Mouse (Mus musculus): ENCODE measurements at regions not wholly inside any gene's neighbourhood (a gene's known extent, or its start where the extent isn't known, plus 50 kb on each side); places are given as distances from the start of the nearest gene placed in this dataset.

GRCm38 (mm10) chr3:124067971-124068370, 252.7 kb upstream of the Tram1l1 start:
- H3K27me3 ChIP-seq (replicated peaks): no peaks in the 10 kb centered on the region
- H3K79me2 ChIP-seq (replicated peaks; ENCODE audit: control insufficient read depth, extremely low read depth, insufficient read depth, poor library complexity, severe bottlenecking): no peaks in the 10 kb centered on the region
- H3K4me2 ChIP-seq (ENCODE audit: insufficient read depth, low read depth, poor library complexity, severe bottlenecking): no peak overlapping the region
- H3K4me3 ChIP-seq (replicated peaks in 1 of 3; ENCODE audit: low read depth in 2 of 3, low read length in 2 of 3, poor library complexity in 1 of 3): no peak overlapping the region
- no peak for TF ChIP-seq PAX5 (IDR thresholded peaks at IDR 0.05; ENCODE audit: low read length)
- TF ChIP-seq CHD1 (IDR thresholded peaks at IDR 0.05; ENCODE audit: low read depth, low read length): no peak
- no peak for TF ChIP-seq TCF12 (IDR thresholded peaks at IDR 0.05; ENCODE audit: low read depth, low read length)
- no peak for TF ChIP-seq TBP (conservative IDR thresholded peaks at IDR 0.05; ENCODE audit: low read depth, low read length)
- TF ChIP-seq RCOR1 (conservative IDR thresholded peaks at IDR 0.05; ENCODE audit: low read depth, low read length): no peak
- H3K9ac ChIP-seq (ENCODE audit: insufficient read depth, low read depth): no peak overlapping the region
- no peaks in the 10 kb centered on the region for H3K4me1 ChIP-seq (ENCODE audit: control insufficient read depth in 1 of 2, insufficient read depth in 2 of 2)
- H3K36me3 ChIP-seq (replicated peaks in 1 of 2; ENCODE audit: control insufficient read depth in 1 of 2, insufficient read depth in 1 of 2, low read length in 1 of 2): no peaks in the 10 kb centered on the region
- in situ Hi-C loops (cut with MboI; ENCODE audit: low pct_ligation_motif_present, low pct_unique_long_range_greater_than_20kb, low sequenced_read_pairs) (no loop called here), dilution Hi-C loops (cut with MboI; ENCODE audit: extremely low pct_ligation_motif_present, extremely low pct_unique_long_range_greater_than_20kb, low sequenced_read_pairs) (no loop called here)
- no peak for DNase-seq (ENCODE audit: extremely low read depth)
- peaks cover 7% of the 10 kb centered on the region for H3K9me3 ChIP-seq (replicated peaks; ENCODE audit: low read length)
- no peak overlapping the region for H3K27ac ChIP-seq (ENCODE audit: insufficient read depth, low read depth)

GRCm38 (mm10) chr3:124069182-124069581, 251.5 kb upstream of the Tram1l1 start:
- TF ChIP-seq SIN3A (IDR thresholded peaks at IDR 0.05; ENCODE audit: low read length): no peak
- TF ChIP-seq PAX5 (IDR thresholded peaks at IDR 0.05; ENCODE audit: low read length): no peak
- no peak for TF ChIP-seq MEF2A (IDR thresholded peaks at IDR 0.05; ENCODE audit: borderline replicate concordance, low read depth, low read length)
- no peak for TF ChIP-seq TCF12 (IDR thresholded peaks at IDR 0.05; ENCODE audit: low read depth, low read length)
- no peak for TF ChIP-seq EP300 (IDR thresholded peaks at IDR 0.05; ENCODE audit: low read length)
- no peak for TF ChIP-seq CTCF (conservative IDR thresholded peaks at IDR 0.05 in 1 of 2, IDR thresholded peaks at IDR 0.05 in 1 of 2; ENCODE audit: low read depth in 2 of 2, low read length in 2 of 2)
- TF ChIP-seq ZKSCAN1 (IDR thresholded peaks at IDR 0.05; ENCODE audit: borderline replicate concordance, low read depth, low read length): no peak
- no peak for TF ChIP-seq IRF4 (IDR thresholded peaks at IDR 0.05; ENCODE audit: low read depth, low read length)
- TF ChIP-seq MAZ (IDR thresholded peaks at IDR 0.05; ENCODE audit: low read depth, low read length): no peak
- TF ChIP-seq GABPA (IDR thresholded peaks at IDR 0.05; ENCODE audit: insufficient replicate concordance, low read depth, low read length): no peak
- no peak for TF ChIP-seq TBP (conservative IDR thresholded peaks at IDR 0.05; ENCODE audit: low read depth, low read length)
- no peak for TF ChIP-seq CHD2 (IDR thresholded peaks at IDR 0.05; ENCODE audit: low read length)
- no peak for TF ChIP-seq RAD21 (IDR thresholded peaks at IDR 0.05; ENCODE audit: low read depth, low read length)
- no peak for TF ChIP-seq ELF1 (IDR thresholded peaks at IDR 0.05; ENCODE audit: low read depth, low read length)
- dilution Hi-C loops (cut with MboI; ENCODE audit: extremely low pct_ligation_motif_present, extremely low pct_unique_long_range_greater_than_20kb, low sequenced_read_pairs): no loop called here
- Histone ChIP-seq H3K4me3 (replicated peaks in 1 of 3; ENCODE audit: low read depth in 2 of 3, low read length in 2 of 3, poor library complexity in 1 of 3) (no peak overlapping the region), H3K4me1 (ENCODE audit: control insufficient read depth in 1 of 2, insufficient read depth in 2 of 2) (no peaks in the 10 kb centered on the region), H3K9me3 (replicated peaks; ENCODE audit: low read length) (peaks cover 7% of the 10 kb centered on the region), H3K27me3 (replicated peaks) (no peaks in the 10 kb centered on the region), H3K36me3 (replicated peaks in 1 of 2; ENCODE audit: control insufficient read depth in 1 of 2, insufficient read depth in 1 of 2, low read length in 1 of 2) (no peaks in the 10 kb centered on the region), H3K79me2 (replicated peaks; ENCODE audit: control insufficient read depth, extremely low read depth, insufficient read depth, poor library complexity, severe bottlenecking) (no peaks in the 10 kb centered on the region), H3K27ac (ENCODE audit: insufficient read depth, low read depth) (no peak overlapping the region), H3K4me2 (ENCODE audit: insufficient read depth, low read depth, poor library complexity, severe bottlenecking) (no peak overlapping the region), H3K9ac (ENCODE audit: insufficient read depth, low read depth) (no peak overlapping the region)
- no peak for DNase-seq (ENCODE audit: extremely low read depth)
- in situ Hi-C loops (cut with MboI; ENCODE audit: low pct_ligation_motif_present, low pct_unique_long_range_greater_than_20kb, low sequenced_read_pairs): no loop called here
